Mouse (Mus musculus) lung, embryonic 16.5 days (tissue): ENCODE measurements around the gene Sfn. TPM values are rescaled to one million over a fixed set of nuclear protein-coding genes. Genes with fewer than 3 reads are reported as not detected.

ENCODE experiments used
- ATAC-seq: fragments of 200-750 bp; cut with Nextera tagmentation; 2 replicates; pipeline ENCODE4 v1.8.0; 2017; ENCODE audit warnings: low read depth, mild to moderate bottlenecking, moderate library complexity
- H3K27ac ChIP-seq: fragments of 300-500 bp; sonication (generic); 2 replicates; pipeline ENCODE4 v1.5.1; 2014; ENCODE audit warnings: mild to moderate bottlenecking, control low read depth, low read length
- H3K27me3 ChIP-seq: fragments of 300-500 bp; sonication (generic); 2 replicates; pipeline ENCODE4 v1.6.1; 2014; ENCODE audit warnings: low read depth, low read length, mixed read lengths; ENCODE audit not compliant: control insufficient read depth, insufficient read depth
- H3K36me3 ChIP-seq: fragments of 300-500 bp; sonication (generic); 2 replicates; pipeline ENCODE4 v1.6.1; 2014; ENCODE audit warnings: low read length; ENCODE audit not compliant: control insufficient read depth, insufficient read depth
- H3K4me1 ChIP-seq: fragments of 300-500 bp; sonication (generic); replicated peaks from 2 replicates; pipeline ENCODE4 v1.6.1; 2014; ENCODE audit warnings: low read length, mixed read lengths; ENCODE audit not compliant: control insufficient read depth, insufficient read depth
- H3K4me2 ChIP-seq: fragments of 300-500 bp; sonication (generic); 2 replicates; pipeline ENCODE4 v1.6.1; 2014; ENCODE audit warnings: low read depth, low read length, control low read depth
- H3K4me3 ChIP-seq: fragments of 300-500 bp; sonication (generic); 2 replicates; pipeline ENCODE4 v1.5.1; 2014; ENCODE audit warnings: mild to moderate bottlenecking, low read length, control low read depth
- H3K9ac ChIP-seq: fragments of 300-500 bp; sonication (generic); 2 replicates; pipeline ENCODE4 v1.6.1; 2014; ENCODE audit warnings: low read length, control low read depth
- H3K9me3 ChIP-seq: fragments of 300-500 bp; sonication (generic); 2 replicates; pipeline ENCODE4 v1.6.1; 2016; ENCODE audit warnings: low read length; ENCODE audit not compliant: control insufficient read depth
- WGBS: fragments of 180-500 bp; shearing (Covaris S2); extraction: QIAGEN DNeasy Blood & Tissue Kit; methylation state at CpG from one replicate; pipeline ENCODE4 v1.1.7; 2014; 5-methylcytosine and 5-hydroxymethylcytosine counted together
- polyA plus RNA-seq: library from polyadenylated mRNA; unstranded; fragments of >200 nt; fragmentation: Nextera tagmentation; extraction: Ambion mirVana; gene quantifications from 2 replicates; pipeline ENCODE4 v1.2.1, GENCODE M21; 2015

The Sfn gene
- polyA plus RNA-seq, 1 experiment from 2014 or later, result 21.6 TPM

- H3K36me3 ChIP-seq, result peaks cover 23% of the 10 kb centered on the region
- no peak for ATAC-seq
Measured at GRCm38 (mm10) chr4:133613867-133614266, 11.9 kb upstream of the Sfn start.

GRCm38 (mm10) chr4:133613026-133613425 lies 11.1 kb upstream of the Sfn start:
- Histone ChIP-seq H3K4me3 (no peak overlapping the region), H3K4me2 (no peak overlapping the region), H3K9ac (no peak overlapping the region), H3K4me1 (no peaks in the 10 kb centered on the region; the same call in 1 of the 2 replicates), H3K27ac (no peak overlapping the region), H3K36me3 (peaks cover 23% of the 10 kb centered on the region), H3K27me3 (no peaks in the 10 kb centered on the region), H3K9me3 (peaks cover 5% of the 10 kb centered on the region)
- 92% methylated on average over 8 of the region's 8 CpGs for WGBS
- no peak for ATAC-seq

More at GRCm38 (mm10) chr4:133613867-133614266, 11.9 kb upstream of the Sfn start:
- no peak overlapping the region for H3K4me3 ChIP-seq
- H3K9me3 ChIP-seq, result peaks cover 5% of the 10 kb centered on the region
- no peaks in the 10 kb centered on the region for H3K27me3 ChIP-seq
- no peak overlapping the region for H3K4me2 ChIP-seq
- no peak overlapping the region for H3K27ac ChIP-seq
- WGBS, result 65% methylated on average over 4 of the region's 4 CpGs
- no peaks in the 10 kb centered on the region; the same call in 1 of the 2 replicates for H3K4me1 ChIP-seq
- no peak overlapping the region for H3K9ac ChIP-seq

GRCm38 (mm10) chr4:133612416-133612815 lies 10.4 kb upstream of the Sfn start:
- Histone ChIP-seq H3K27me3 (no peaks in the 10 kb centered on the region), H3K9me3 (peaks cover 5% of the 10 kb centered on the region), H3K4me3 (no peak overlapping the region), H3K9ac (no peak overlapping the region), H3K4me2 (no peak overlapping the region), H3K27ac (no peak overlapping the region), H3K36me3 (peaks cover 23% of the 10 kb centered on the region), H3K4me1 (no peaks in the 10 kb centered on the region; the same call in 1 of the 2 replicates)
- no peak for ATAC-seq
- 98% methylated on average over 7 of the region's 7 CpGs for WGBS

DNA sequence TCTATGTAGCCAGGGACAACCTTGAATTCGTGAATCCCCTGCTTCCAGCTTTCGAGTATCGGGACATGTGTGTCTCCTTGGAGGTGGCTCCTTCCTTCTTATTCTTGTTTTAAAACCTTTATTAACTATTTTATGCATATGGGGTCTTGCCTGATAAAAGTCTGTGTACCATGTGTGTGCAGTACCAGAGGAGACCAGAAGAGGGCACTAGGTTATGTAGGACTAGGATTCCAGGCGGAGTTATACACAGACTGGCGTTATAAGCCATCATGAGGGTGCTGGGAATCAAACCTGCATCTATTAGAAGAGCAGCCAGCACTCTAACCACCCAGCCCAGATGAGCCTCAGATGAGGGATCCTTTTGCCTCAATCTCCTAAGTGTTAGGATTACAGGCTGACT lies 9.8 kb upstream of the Sfn start:
- no peak for ATAC-seq
- Histone ChIP-seq H3K9ac (no peak overlapping the region), H3K4me1 (no peaks in the 10 kb centered on the region; the same call in 1 of the 2 replicates), H3K27me3 (no peaks in the 10 kb centered on the region), H3K36me3 (peaks cover 23% of the 10 kb centered on the region), H3K27ac (no peak overlapping the region), H3K4me2 (no peak overlapping the region), H3K9me3 (peaks cover 5% of the 10 kb centered on the region), H3K4me3 (no peak overlapping the region)
- WGBS, result 97% methylated on average over 5 of the region's 5 CpGs

DNA sequence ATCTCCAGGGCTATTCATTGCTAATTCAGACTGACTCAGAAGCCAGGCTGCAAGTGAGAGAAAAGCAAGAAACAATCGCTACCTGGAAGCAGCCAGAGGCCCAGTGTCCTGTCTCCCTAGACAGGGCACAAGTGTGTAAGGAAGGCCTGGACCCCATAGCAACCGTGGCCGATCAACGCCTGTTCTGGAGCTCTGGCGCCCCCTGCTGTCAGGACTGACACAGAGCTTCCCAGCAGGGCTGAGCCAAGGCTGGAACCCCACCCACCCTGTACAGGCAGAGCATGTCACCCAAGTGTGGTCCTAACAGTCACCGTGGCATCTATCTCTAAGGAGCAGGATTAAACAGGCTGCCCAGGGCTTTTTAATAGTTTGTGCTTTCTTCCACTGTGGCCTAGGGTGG lies 7.8 kb upstream of the Sfn start:
- Histone ChIP-seq H3K36me3 (peaks cover 23% of the 10 kb centered on the region), H3K9ac (no peak overlapping the region), H3K27ac (no peak overlapping the region), H3K9me3 (peaks cover 5% of the 10 kb centered on the region), H3K4me2 (no peak overlapping the region), H3K4me1 (peaks cover 3% of the 10 kb centered on the region; the same call in 1 of the 2 replicates), H3K4me3 (no peak overlapping the region), H3K27me3 (no peaks in the 10 kb centered on the region)
- peak; percentile 50; the same call in 1 of the 2 replicates for ATAC-seq
- WGBS, result 9% methylated on average over 6 of the region's 6 CpGs

GRCm38 (mm10) chr4:133607284-133607683 lies 5.3 kb upstream of the Sfn start:
- no peak overlapping the region for H3K4me3 ChIP-seq
- H3K36me3 ChIP-seq, result peaks cover 19% of the 10 kb centered on the region
- no peak overlapping the region for H3K4me2 ChIP-seq
- H3K9me3 ChIP-seq, result peaks cover 3% of the 10 kb centered on the region
- H3K27me3 ChIP-seq, result peaks cover under 1% of the 10 kb centered on the region
- ATAC-seq, result no peak
- peaks cover 3% of the 10 kb centered on the region; the same call in 1 of the 2 replicates for H3K4me1 ChIP-seq
- H3K9ac ChIP-seq, result no peak overlapping the region
- H3K27ac ChIP-seq, result no peak overlapping the region
- WGBS, result 60% methylated on average over 10 of the region's 10 CpGs

DNA sequence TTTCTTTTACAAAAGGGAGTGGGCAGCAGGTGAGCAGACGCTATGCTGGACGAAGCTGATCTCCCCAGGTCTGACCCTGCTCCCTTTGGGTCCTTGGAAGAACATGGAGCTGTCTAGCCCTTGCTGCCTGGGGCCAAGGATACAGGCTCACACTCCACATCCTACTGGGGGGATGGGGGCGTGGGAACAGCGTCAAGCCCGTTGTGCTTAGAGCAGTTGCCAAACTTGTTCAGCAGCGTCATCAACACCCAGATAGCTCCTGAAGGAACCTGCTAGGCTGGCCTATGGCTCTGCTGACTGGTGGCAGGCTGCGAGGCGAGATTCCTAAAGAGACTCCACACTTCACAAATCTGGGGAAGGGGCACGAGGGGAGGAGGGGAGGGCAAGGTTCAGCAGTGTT lies 3.4 kb upstream of the Sfn start:
- Histone ChIP-seq H3K4me2 (no peak overlapping the region), H3K4me3 (no peak overlapping the region), H3K36me3 (peaks cover 8% of the 10 kb centered on the region), H3K4me1 (peaks cover 3% of the 10 kb centered on the region; the same call in 1 of the 2 replicates), H3K27ac (peak overlapping the region; percentile 81), H3K9ac (no peak overlapping the region), H3K27me3 (peaks cover 8% of the 10 kb centered on the region), H3K9me3 (no peaks in the 10 kb centered on the region)
- 33% methylated on average over 9 of the region's 9 CpGs for WGBS
- peak; percentile 67 for ATAC-seq

DNA sequence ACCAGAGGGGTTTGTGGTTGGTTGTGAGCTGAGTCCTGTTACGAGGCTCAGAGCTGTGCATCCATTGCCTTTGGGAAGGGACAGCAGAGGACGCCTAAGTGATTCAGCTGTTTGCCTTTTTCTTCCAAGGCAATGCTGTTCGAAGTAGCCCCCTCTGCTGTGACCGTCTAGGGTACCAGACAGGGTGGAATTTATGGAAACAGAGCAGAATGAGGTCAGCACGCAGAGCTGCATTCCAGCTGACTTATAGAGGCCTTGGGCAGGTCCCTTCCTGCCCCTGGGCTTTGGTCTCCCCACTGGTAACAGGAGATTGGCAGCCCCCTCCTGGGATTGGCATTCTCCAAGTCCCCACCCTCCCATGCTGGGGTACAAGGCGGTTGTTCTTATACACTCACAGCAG lies 2.9 kb upstream of the Sfn start:
- H3K27me3 ChIP-seq, result peaks cover 13% of the 10 kb centered on the region
- no peak overlapping the region for H3K4me3 ChIP-seq
- peaks cover 6% of the 10 kb centered on the region; the same call in 1 of the 2 replicates for H3K36me3 ChIP-seq
- no peak overlapping the region for H3K9ac ChIP-seq
- H3K4me1 ChIP-seq, result peaks cover 6% of the 10 kb centered on the region; the same call in 1 of the 2 replicates
- no peak for ATAC-seq
- 48% methylated on average over 6 of the region's 6 CpGs for WGBS
- no peak overlapping the region for H3K4me2 ChIP-seq
- H3K9me3 ChIP-seq, result no peaks in the 10 kb centered on the region
- peak overlapping the region; percentile 81 for H3K27ac ChIP-seq

GRCm38 (mm10) chr4:133604175-133604574 lies 2.2 kb upstream of the Sfn start:
- no peak for ATAC-seq
- Histone ChIP-seq H3K4me3 (no peak overlapping the region), H3K4me1 (peaks cover 7% of the 10 kb centered on the region), H3K27me3 (peaks cover 13% of the 10 kb centered on the region), H3K4me2 (no peak overlapping the region), H3K9ac (no peak overlapping the region), H3K9me3 (no peaks in the 10 kb centered on the region), H3K36me3 (peaks cover 6% of the 10 kb centered on the region; the same call in 1 of the 2 replicates), H3K27ac (0 out of 2 replicates have a peak overlapping the region, but pooled peaks have one; percentile 16)
- 74% methylated on average over 7 of the region's 7 CpGs for WGBS
